Mouse (Mus musculus) stomach, embryonic 15.5 days (tissue): ENCODE results near the gene Strn3. TPM values are rescaled to one million over a fixed set of nuclear protein-coding genes. Genes with fewer than 3 reads are reported as not detected.

ENCODE experiments used
- polyA plus RNA-seq: library from polyadenylated mRNA; unstranded; fragments of >200 nt; fragmentation: Nextera tagmentation; extraction: Ambion mirVana; gene quantifications from 2 replicates; pipeline ENCODE4 v1.2.1, GENCODE M21; 2015

Strn3 gene
- polyA plus RNA-seq, 1 experiment from 2014 or later: 40.6 TPM

Other genes starting within 250 kb of the Strn3 start
- 2.4 and 3.3 TPM in 2 replicates for gene Coch, start 98.6 kb downstream of the Strn3 start, polyA plus RNA-seq
- 27.7 and 31.3 TPM in 2 replicates for gene Ap4s1, start 864 bp downstream of the Strn3 start, polyA plus RNA-seq
- 38.3 and 40.7 TPM in 2 replicates for gene Hectd1, start 137.6 kb upstream of the Strn3 start, polyA plus RNA-seq